Mouse (Mus musculus) lung, postnatal 14 days (tissue): Measurements from ENCODE around the gene Arl6.
A peak's percentile ranks its signal among the peaks of the same experiment; 100 is the strongest.

Experiments
- DNase-seq: peaks from one replicate; pipeline ENCODE4 v3.0.0; 2021

Gene Arl6

GRCm38 (mm10) chr16:59586276-59586675 is 52.9 kb downstream of the Arl6 start:
- DNase-seq = peak; percentile 22

- no peak for DNase-seq
These were observed 53.4 kb downstream of the Arl6 start for GRCm38 (mm10) chr16:59585706-59586244.

- no peak for DNase-seq
These were observed 55.7 kb downstream of the Arl6 start for GRCm38 (mm10) chr16:59583515-59583914.

- DNase-seq = no peak
These were observed 60.0 kb downstream of the Arl6 start for GRCm38 (mm10) chr16:59579237-59579636.

- DNase-seq = no peak
These were observed 65.2 kb downstream of the Arl6 start for GRCm38 (mm10) chr16:59573961-59574360.

- peak; percentile 19 for DNase-seq
These were observed 66.5 kb downstream of the Arl6 start for GRCm38 (mm10) chr16:59572685-59573084.

- DNase-seq = no peak
These were observed 68.4 kb downstream of the Arl6 start for GRCm38 (mm10) chr16:59570807-59571206.

- DNase-seq = no peak
These were observed 69.4 kb downstream of the Arl6 start for GRCm38 (mm10) chr16:59569837-59570236.

- DNase-seq = peak; percentile 22
These were observed 71.3 kb downstream of the Arl6 start for GRCm38 (mm10) chr16:59567721-59568381.

- DNase-seq = no peak
These were observed 72.8 kb downstream of the Arl6 start for GRCm38 (mm10) chr16:59566437-59566836.

- DNase-seq = no peak
These were observed 73.6 kb downstream of the Arl6 start for GRCm38 (mm10) chr16:59565631-59566030.

GRCm38 (mm10) chr16:59564025-59564424 is 75.2 kb downstream of the Arl6 start:
- no peak for DNase-seq
